Mouse (Mus musculus): ENCODE measurements around the gene Galnt10.

The Galnt10 gene

DNA sequence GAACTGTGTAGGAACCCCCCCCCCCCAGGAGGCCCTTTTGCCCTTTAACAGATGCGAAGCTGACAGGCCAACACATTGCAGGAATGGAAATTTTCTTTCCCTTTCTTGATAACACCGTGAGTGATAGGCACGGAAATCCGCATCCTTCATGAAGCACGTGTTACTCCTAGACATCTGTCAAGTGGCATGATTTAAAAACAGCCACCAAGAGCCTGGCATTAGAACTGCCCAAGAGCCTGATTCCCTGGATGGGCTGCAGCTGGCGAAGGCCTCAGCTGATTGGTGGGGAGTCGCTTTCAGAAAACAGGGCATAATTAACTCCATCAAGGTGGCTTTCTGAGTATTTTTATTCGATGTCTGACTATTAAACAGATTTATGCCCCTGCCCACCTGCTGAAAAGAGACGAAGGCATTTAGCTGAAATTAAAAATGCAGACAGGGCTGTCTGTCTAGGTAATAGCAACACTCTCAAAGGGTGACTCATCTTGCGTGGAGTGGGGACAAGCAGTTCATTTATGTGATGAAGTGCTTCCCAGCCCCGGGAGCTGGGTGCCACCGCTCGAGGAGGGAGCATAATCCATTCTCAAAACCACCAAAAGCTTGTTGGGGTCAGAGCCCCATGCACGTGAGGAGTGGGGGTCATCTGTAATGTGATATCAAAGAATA lies 108.4 kb downstream of the Galnt10 start:
- DNase-seq = no peak

DNA sequence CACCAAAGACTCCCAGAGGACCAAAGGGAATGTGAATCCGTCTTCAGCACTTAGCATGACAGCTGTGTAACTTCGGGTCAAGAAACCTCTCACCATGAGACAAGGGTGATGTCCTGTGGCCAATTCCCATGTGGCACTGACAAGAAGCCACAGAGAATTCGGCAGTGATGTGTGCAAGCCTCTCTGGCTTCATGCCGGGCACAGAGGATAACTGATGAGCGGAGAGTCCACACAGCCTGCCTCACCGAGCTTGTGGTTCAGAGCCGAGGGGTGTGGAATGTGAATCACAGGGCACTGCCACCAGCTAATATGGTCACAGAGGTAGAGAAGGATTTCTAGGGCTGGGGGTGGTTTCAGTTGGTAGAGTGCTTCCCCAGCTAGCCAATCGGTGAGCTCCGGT lies 113.4 kb downstream of the Galnt10 start:
- DNase-seq = no peak

DNA sequence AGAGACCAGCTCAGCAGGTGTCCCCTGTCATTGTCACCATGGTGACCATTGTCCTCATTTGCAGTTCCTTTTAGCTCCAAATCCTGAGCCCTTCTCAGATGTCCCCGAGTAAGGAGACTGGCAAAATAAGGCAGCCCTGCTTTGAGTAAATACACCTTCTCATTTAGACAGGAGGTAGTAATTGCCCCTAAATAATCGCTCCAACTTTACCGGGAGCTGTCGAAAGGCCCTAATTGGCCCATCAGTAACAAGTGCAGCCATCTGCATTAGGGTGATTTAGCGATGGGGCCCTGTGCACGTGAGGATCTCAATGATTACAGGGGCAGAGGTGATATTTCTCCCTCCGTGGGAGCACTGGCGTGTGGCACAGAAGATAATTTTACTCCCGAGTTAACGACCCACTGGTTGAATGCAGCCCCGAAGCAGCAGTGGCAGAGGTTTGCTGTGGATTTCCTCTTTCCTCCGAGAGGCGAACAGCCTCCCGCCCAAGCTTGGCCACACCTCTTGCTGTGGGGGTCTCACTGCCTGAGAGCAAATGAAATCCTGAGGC lies 115.3 kb downstream of the Galnt10 start:
- DNase-seq = no peak

DNA sequence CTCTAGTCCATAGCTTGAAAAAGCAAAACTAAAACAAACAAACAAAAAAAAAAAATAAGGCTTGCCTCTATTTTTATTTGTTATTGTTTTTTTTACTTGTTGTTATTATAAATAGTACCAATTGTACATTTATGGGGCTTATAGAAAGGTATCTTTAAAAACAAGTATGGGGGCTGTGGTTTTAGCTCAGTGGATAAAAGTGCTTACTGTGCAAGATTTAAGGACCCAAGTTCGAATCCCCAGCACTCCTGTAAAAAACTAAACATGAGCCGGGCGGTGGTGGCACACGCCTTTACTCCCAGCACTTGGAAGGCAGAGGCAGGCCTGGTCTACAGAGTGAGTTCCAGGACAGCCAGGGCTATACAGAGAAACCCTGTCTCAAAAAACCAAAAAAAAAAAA lies 116.1 kb downstream of the Galnt10 start:
- DNase-seq = no peak

GRCm38 (mm10) chr11:57764124-57764523 lies 118.9 kb downstream of the Galnt10 start:
- DNase-seq = peak; percentile 17 to 25

GRCm38 (mm10) chr11:57766617-57767016 lies 121.4 kb downstream of the Galnt10 start:
- no peak for DNase-seq

- DNase-seq = no peak
Measured at GRCm38 (mm10) chr11:57767171-57767570, 121.9 kb downstream of the Galnt10 start.

DNA sequence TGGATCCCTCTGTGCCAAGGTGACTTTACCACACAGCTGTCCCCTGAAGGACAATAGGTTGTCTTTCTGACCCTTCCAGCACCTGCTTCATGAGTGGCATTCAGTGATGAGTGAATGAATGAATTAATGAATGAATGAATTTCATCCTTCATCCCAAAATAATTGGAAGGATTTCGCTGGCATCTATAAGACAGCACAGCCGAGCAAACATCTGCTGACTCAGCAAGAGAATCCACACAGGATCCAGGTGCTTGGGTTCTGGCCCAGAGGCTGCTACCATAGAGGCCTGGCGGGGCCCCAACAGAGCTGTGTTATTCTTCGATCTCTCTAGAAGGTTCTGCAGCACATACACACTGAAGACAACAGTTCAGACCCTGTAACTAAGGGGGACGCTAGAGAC lies 125.5 kb downstream of the Galnt10 start:
- no peak for DNase-seq

- DNase-seq = no peak
Measured at GRCm38 (mm10) chr11:57771676-57772075, 126.4 kb downstream of the Galnt10 start.

DNA sequence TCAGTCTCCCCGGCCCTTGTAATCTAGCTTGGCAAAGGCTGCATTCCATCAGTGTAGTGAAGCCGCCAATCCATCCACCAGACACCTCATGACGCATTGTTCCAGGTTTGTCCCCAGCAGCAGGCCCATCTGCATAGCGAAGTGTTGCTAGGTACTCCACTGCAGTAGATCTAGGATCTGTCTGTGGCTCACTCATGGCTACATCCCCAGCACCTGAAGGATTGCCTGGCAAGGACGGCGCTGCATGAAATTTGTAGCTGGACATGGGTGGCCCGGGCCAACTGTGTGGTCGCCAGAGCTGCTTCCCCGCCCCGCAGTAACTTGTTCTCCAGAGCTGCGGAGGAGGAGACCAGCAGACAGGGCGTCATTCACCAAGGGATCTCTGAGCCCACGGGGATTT lies 128.2 kb downstream of the Galnt10 start:
- DNase-seq = no peak

- DNase-seq = no peak
Measured at GRCm38 (mm10) chr11:57773936-57774335, 128.7 kb downstream of the Galnt10 start.

- no peak for DNase-seq
Measured at GRCm38 (mm10) chr11:57775868-57776267, 130.6 kb downstream of the Galnt10 start.

GRCm38 (mm10) chr11:57776546-57776945 lies 131.3 kb downstream of the Galnt10 start:
- no peak for DNase-seq

GRCm38 (mm10) chr11:57778349-57778748 lies 133.1 kb downstream of the Galnt10 start:
- DNase-seq = peak; percentile 61 to 64

DNA sequence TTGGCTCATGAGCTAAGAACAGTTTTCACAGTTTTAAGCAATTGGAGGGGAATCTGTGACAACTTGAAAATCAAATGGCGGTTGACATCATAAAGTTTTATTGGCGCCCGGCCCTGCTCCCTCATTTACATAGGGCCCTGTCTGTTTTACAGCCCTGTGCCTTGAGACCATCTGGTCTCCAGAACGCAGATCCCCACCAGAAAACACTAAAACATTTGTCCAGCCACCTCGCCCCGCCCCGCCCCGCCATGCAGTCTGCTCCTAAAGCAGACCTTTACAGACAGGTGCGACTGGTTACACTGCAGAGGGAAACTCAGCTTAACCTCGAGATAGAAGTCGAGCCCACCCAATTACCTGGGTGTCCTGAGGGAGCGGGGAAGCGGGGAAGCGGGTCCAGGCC lies 134.6 kb downstream of the Galnt10 start:
- no peak for DNase-seq

- peak in 1 of 2 experiments; percentile 11 for DNase-seq
Measured at GRCm38 (mm10) chr11:57786616-57787418, 141.6 kb downstream of the Galnt10 start.

GRCm38 (mm10) chr11:57787913-57788312 lies 142.7 kb downstream of the Galnt10 start:
- peak; percentile 82 to 83 for DNase-seq

GRCm38 (mm10) chr11:57790866-57791535 lies 145.8 kb downstream of the Galnt10 start:
- no peak for DNase-seq

GRCm38 (mm10) chr11:57795086-57795485 lies 149.8 kb downstream of the Galnt10 start:
- no peak for DNase-seq

DNA sequence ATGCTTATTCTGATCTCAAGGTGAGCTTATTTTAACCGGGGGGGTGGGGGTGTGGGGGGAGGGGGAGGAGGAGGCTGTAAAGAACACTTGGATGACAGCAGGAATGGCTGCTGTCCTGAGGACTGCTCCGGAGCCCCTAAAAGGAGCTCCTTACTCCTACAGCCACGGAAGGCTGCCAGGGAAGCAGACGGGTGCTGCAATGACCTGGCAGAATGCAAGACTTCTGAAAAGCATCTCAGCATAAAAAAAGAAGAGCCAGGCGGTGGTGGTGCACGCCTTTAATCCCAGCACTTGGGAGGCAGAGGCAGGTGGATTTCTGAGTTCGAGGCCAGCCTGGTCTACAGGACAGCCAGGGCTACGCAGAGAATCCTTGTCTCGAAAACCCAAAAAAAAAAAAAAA lies 152.6 kb downstream of the Galnt10 start:
- no peak for DNase-seq

DNA sequence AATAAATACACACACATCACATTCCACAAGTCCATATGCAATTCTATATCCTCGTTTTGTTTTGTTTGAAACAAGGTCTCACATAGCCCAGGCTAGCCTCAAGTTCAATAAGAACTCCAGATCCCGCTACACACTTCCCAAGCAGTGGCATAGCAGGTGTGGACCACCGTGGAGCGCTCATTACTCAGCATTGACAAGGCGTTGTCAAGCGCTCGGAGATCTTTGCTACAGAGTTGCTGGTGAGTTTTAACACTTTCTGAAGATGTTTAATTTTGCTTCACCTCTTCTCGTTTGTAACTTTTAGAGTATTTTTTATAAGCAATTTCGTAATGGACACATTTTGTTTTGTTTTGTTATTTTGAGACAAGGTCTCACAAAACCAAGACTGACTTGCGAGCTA lies 154.2 kb downstream of the Galnt10 start:
- no peak for DNase-seq

- DNase-seq = peak; percentile 32 to 36
Measured at GRCm38 (mm10) chr11:57800266-57800951, 155.2 kb downstream of the Galnt10 start.
